Mouse (Mus musculus) CH12.LX (cell line): ENCODE measurements around the gene Exosc8. TPM values are rescaled to one million over a fixed set of nuclear protein-coding genes. Genes with fewer than 3 reads are reported as not detected.

Experiments used
- DNase-seq: peaks from one replicate; pipeline ENCODE4 v3.0.0-alpha.2; 2013; ENCODE audit errors: extremely low read depth
- H3K27ac ChIP-seq: 2 replicates; pipeline ENCODE4 v1.5.1; 2012; ENCODE audit warnings: low read depth, mild to moderate bottlenecking, control low read depth, moderate library complexity; ENCODE audit not compliant: insufficient read depth
- H3K27me3 ChIP-seq: replicated peaks from 2 replicates; pipeline ENCODE3; 2012; ENCODE audit warnings: inconsistent platforms
- H3K36me3 ChIP-seq, 2 experiments: replicated peaks in 1 of 2; 2 replicates each; pipeline versions ENCODE3 to v1.6.1; 2012; ENCODE audit warnings: inconsistent platforms in 1 of 2, low read length in 1 of 2, mild to moderate bottlenecking in 1 of 2, mixed read lengths in 1 of 2, moderate library complexity in 1 of 2; ENCODE audit not compliant: control insufficient read depth in 1 of 2, insufficient read depth in 1 of 2
- H3K4me1 ChIP-seq, 2 experiments: 2 replicates each; pipeline ENCODE4 v1.6.1; 2012; ENCODE audit warnings: inconsistent platforms in 1 of 2, moderate library complexity in 1 of 2; ENCODE audit not compliant: insufficient read depth in 2 of 2, control insufficient read depth in 1 of 2
- H3K4me2 ChIP-seq: 2 replicates; pipeline ENCODE4 v1.6.1; 2012; ENCODE audit warnings: low read depth, mild to moderate bottlenecking, control low read depth; ENCODE audit not compliant: poor library complexity, insufficient read depth, severe bottlenecking
- H3K4me3 ChIP-seq, 3 experiments: fragments of 150-350 bp in 1 of 3; sonication (generic) in 1 of 3; replicated peaks in 1 of 3; 2 replicates each; pipeline versions ENCODE3 to v1.5.1; 2011 to 2012; ENCODE audit warnings: low read depth in 2 of 3, low read length in 2 of 3, mild to moderate bottlenecking in 2 of 3, moderate library complexity in 2 of 3, control low read depth in 1 of 3, improper control_type of control experiment in 1 of 3, inconsistent platforms in 1 of 3, mixed read lengths in 1 of 3; ENCODE audit not compliant: poor library complexity in 1 of 3
- H3K79me2 ChIP-seq: replicated peaks from 2 replicates; pipeline ENCODE4 v1.6.1; 2012; ENCODE audit warnings: mild to moderate bottlenecking, moderate library complexity; ENCODE audit not compliant: control insufficient read depth, poor library complexity, insufficient read depth, severe bottlenecking; ENCODE audit errors: extremely low read depth
- H3K9ac ChIP-seq: 2 replicates; pipeline ENCODE4 v1.6.1; 2012; ENCODE audit warnings: low read depth, mild to moderate bottlenecking, control low read depth, moderate library complexity; ENCODE audit not compliant: insufficient read depth
- H3K9me3 ChIP-seq: replicated peaks from 2 replicates; pipeline ENCODE3; 2012; ENCODE audit warnings: low read length, inconsistent platforms, mixed read lengths
- BHLHE40 ChIP-seq: IDR thresholded peaks from 2 replicates; pipeline ENCODE4 v1.6.1; 2011; ENCODE audit warnings: mild to moderate bottlenecking, low read depth, low read length, improper control_type of control experiment
- CHD1 ChIP-seq: IDR thresholded peaks from 2 replicates; pipeline ENCODE4 v1.6.1; 2012; ENCODE audit warnings: low read depth, low read length, improper control_type of control experiment, inconsistent platforms
- CHD2 ChIP-seq: IDR thresholded peaks from 2 replicates; pipeline ENCODE4 v1.6.1; 2011; ENCODE audit warnings: low read length, improper control_type of control experiment
- CTCF ChIP-seq, 2 experiments: IDR thresholded peaks in 1 of 2; conservative IDR thresholded peaks in 1 of 2; 2 replicates each; pipeline ENCODE4 v1.5.1; 2011 to 2012; ENCODE audit warnings: low read depth in 2 of 2, low read length in 2 of 2, improper control_type of control experiment in 1 of 2, inconsistent platforms in 1 of 2, mild to moderate bottlenecking in 1 of 2, moderate library complexity in 1 of 2
- E2F4 ChIP-seq: IDR thresholded peaks from 2 replicates; pipeline ENCODE4 v1.6.1; 2011; ENCODE audit warnings: low read depth, low read length, improper control_type of control experiment; ENCODE audit not compliant: insufficient replicate concordance
- ELF1 ChIP-seq: IDR thresholded peaks from 2 replicates; pipeline ENCODE4 v1.6.1; 2014; ENCODE audit warnings: low read depth, mild to moderate bottlenecking, inconsistent platforms, low read length, improper control_type of control experiment
- EP300 ChIP-seq: IDR thresholded peaks from 2 replicates; pipeline ENCODE4 v1.6.1; 2011; ENCODE audit warnings: low read length, improper control_type of control experiment
- ETS1 ChIP-seq: conservative IDR thresholded peaks from 2 replicates; pipeline ENCODE4 v1.6.1; 2012; ENCODE audit warnings: low read depth, mild to moderate bottlenecking, inconsistent platforms, low read length, improper control_type of control experiment, moderate library complexity
- GABPA ChIP-seq: IDR thresholded peaks from 2 replicates; pipeline ENCODE4 v1.6.1; 2012; ENCODE audit warnings: low read depth, low read length, improper control_type of control experiment, inconsistent platforms; ENCODE audit not compliant: insufficient replicate concordance
- HCFC1 ChIP-seq: IDR thresholded peaks from 2 replicates; pipeline ENCODE4 v1.6.1; 2012; ENCODE audit warnings: low read depth, mild to moderate bottlenecking, inconsistent platforms, low read length, improper control_type of control experiment
- IRF4 ChIP-seq: IDR thresholded peaks from 2 replicates; pipeline ENCODE4 v1.6.1; 2014; ENCODE audit warnings: low read depth, mild to moderate bottlenecking, inconsistent platforms, low read length, improper control_type of control experiment
- JUN ChIP-seq: IDR thresholded peaks from 2 replicates; pipeline ENCODE4 v1.6.1; 2011; ENCODE audit warnings: low read depth, mild to moderate bottlenecking, low read length, improper control_type of control experiment, moderate library complexity; ENCODE audit not compliant: insufficient read depth
- JUND ChIP-seq: conservative IDR thresholded peaks from 2 replicates; pipeline ENCODE4 v1.6.1; 2011; ENCODE audit warnings: low read depth, low read length, improper control_type of control experiment
- KAT2A ChIP-seq: IDR thresholded peaks from 2 replicates; pipeline ENCODE4 v1.6.1; 2012; ENCODE audit warnings: low read length, improper control_type of control experiment, inconsistent platforms; ENCODE audit not compliant: insufficient replicate concordance
- MAFK ChIP-seq: IDR thresholded peaks from 2 replicates; pipeline ENCODE4 v1.6.1; 2011; ENCODE audit warnings: low read length, improper control_type of control experiment; ENCODE audit not compliant: insufficient replicate concordance
- MAZ ChIP-seq: IDR thresholded peaks from 2 replicates; pipeline ENCODE4 v1.6.1; 2012; ENCODE audit warnings: low read depth, mild to moderate bottlenecking, inconsistent platforms, low read length, improper control_type of control experiment, moderate library complexity
- MEF2A ChIP-seq: IDR thresholded peaks from 2 replicates; pipeline ENCODE4 v1.6.1; 2014; ENCODE audit warnings: low read depth, mild to moderate bottlenecking, inconsistent platforms, low read length, improper control_type of control experiment, borderline replicate concordance
- MXI1 ChIP-seq: IDR thresholded peaks from 2 replicates; pipeline ENCODE4 v1.6.1; 2011; ENCODE audit warnings: mild to moderate bottlenecking, low read depth, low read length, improper control_type of control experiment
- MYC ChIP-seq: IDR thresholded peaks from 2 replicates; pipeline ENCODE4 v1.6.1; 2011; ENCODE audit warnings: low read depth, mild to moderate bottlenecking, improper control_type of control experiment, low read length
- NELFE ChIP-seq: IDR thresholded peaks from 2 replicates; pipeline ENCODE4 v1.6.1; 2011; ENCODE audit warnings: low read depth, low read length, improper control_type of control experiment
- NRF1 ChIP-seq: IDR thresholded peaks from 2 replicates; pipeline ENCODE4 v1.6.1; 2014; ENCODE audit warnings: low read depth, mild to moderate bottlenecking, inconsistent platforms, low read length, improper control_type of control experiment, moderate library complexity
- PAX5 ChIP-seq: IDR thresholded peaks from 2 replicates; pipeline ENCODE4 v1.6.1; 2012; ENCODE audit warnings: low read length, inconsistent platforms, mixed read lengths
- POLR2A ChIP-seq: IDR thresholded peaks from 2 replicates; pipeline ENCODE4 v1.6.1; 2011; ENCODE audit warnings: low read depth, mild to moderate bottlenecking, improper control_type of control experiment, low read length
- POLR2AphosphoS2 ChIP-seq: IDR thresholded peaks from 2 replicates; pipeline ENCODE4 v1.6.1; 2011; ENCODE audit warnings: low read depth, low read length, improper control_type of control experiment
- RAD21 ChIP-seq: IDR thresholded peaks from 2 replicates; pipeline ENCODE4 v1.6.1; 2011; ENCODE audit warnings: low read depth, mild to moderate bottlenecking, low read length, improper control_type of control experiment, moderate library complexity
- RCOR1 ChIP-seq: conservative IDR thresholded peaks from 2 replicates; pipeline ENCODE4 v1.6.1; 2012; ENCODE audit warnings: low read depth, mild to moderate bottlenecking, inconsistent platforms, low read length, improper control_type of control experiment
- SIN3A ChIP-seq: IDR thresholded peaks from 2 replicates; pipeline ENCODE4 v1.6.1; 2012; ENCODE audit warnings: low read length, improper control_type of control experiment, inconsistent platforms
- SMC3 ChIP-seq: IDR thresholded peaks from 2 replicates; pipeline ENCODE4 v1.6.1; 2011; ENCODE audit warnings: low read depth, low read length, improper control_type of control experiment
- TBP ChIP-seq: conservative IDR thresholded peaks from 2 replicates; pipeline ENCODE4 v1.6.1; 2011; ENCODE audit warnings: low read depth, low read length, improper control_type of control experiment
- TCF12 ChIP-seq: IDR thresholded peaks from 2 replicates; pipeline ENCODE4 v1.6.1; 2014; ENCODE audit warnings: low read depth, mild to moderate bottlenecking, inconsistent platforms, low read length, improper control_type of control experiment
- UBTF ChIP-seq: IDR thresholded peaks from 2 replicates; pipeline ENCODE4 v1.6.1; 2012; ENCODE audit warnings: low read depth, mild to moderate bottlenecking, inconsistent platforms, low read length, improper control_type of control experiment, moderate library complexity
- USF1 ChIP-seq: IDR thresholded peaks from 2 replicates; pipeline ENCODE4 v1.6.1; 2014; ENCODE audit warnings: low read depth, mild to moderate bottlenecking, inconsistent platforms, low read length, improper control_type of control experiment
- USF2 ChIP-seq: conservative IDR thresholded peaks from 2 replicates; pipeline ENCODE4 v1.6.1; 2011; ENCODE audit warnings: low read depth, low read length, improper control_type of control experiment
- ZC3H11A ChIP-seq: IDR thresholded peaks from 2 replicates; pipeline ENCODE4 v1.6.1; 2012; ENCODE audit warnings: low read depth, mild to moderate bottlenecking, inconsistent platforms, low read length, improper control_type of control experiment
- ZKSCAN1 ChIP-seq: IDR thresholded peaks from 2 replicates; pipeline ENCODE4 v1.6.1; 2012; ENCODE audit warnings: low read depth, inconsistent platforms, low read length, improper control_type of control experiment, borderline replicate concordance
- ZMIZ1 ChIP-seq: IDR thresholded peaks from 2 replicates; pipeline ENCODE4 v1.6.1; 2012; ENCODE audit warnings: low read depth, mild to moderate bottlenecking, inconsistent platforms, low read length, improper control_type of control experiment
- ZNF384 ChIP-seq: IDR thresholded peaks from 2 replicates; pipeline ENCODE4 v1.6.1; 2012; ENCODE audit warnings: low read depth, low read length, improper control_type of control experiment, inconsistent platforms
- dilution Hi-C: fragments of 300-500 bp; cut with MboI; formaldehyde crosslinking; loops from 2 replicates; pipeline ENCODE4 v1.14.3; 2020; ENCODE audit warnings: low sequenced_read_pairs; ENCODE audit not compliant: extremely low pct_unique_long_range_greater_than_20kb, extremely low pct_ligation_motif_present
- in situ Hi-C: fragments of 300-500 bp; cut with MboI; formaldehyde crosslinking; loops from 3 replicates; pipeline ENCODE4 v1.14.3; 2019; ENCODE audit warnings: low sequenced_read_pairs, low pct_ligation_motif_present, low pct_unique_long_range_greater_than_20kb, mixed read lengths
- polyA plus RNA-seq: library from polyadenylated mRNA; unstranded; fragments of >175 nt; gene quantifications from 2 replicates; pipeline ENCODE4 v1.2.1, GENCODE M21; 2012; ENCODE audit warnings: low read depth; ENCODE audit not compliant: insufficient read length
- total RNA-seq, 2 experiments: library from RNA; depleted of rRNA; stranded (reverse); fragments of 300-350 nt in 1 of 2; fragments of >200 nt in 1 of 2; gene quantifications; 2 replicates each; pipeline ENCODE4 v1.2.3; 2012 to 2014

The Exosc8 gene
- 124 and 153 TPM in 2 replicates for total RNA-seq (2012; rRNA removed)
- total RNA-seq (2014; rRNA removed) = 102 and 107 TPM in 2 replicates
- 230 and 238 TPM in 2 replicates for polyA plus RNA-seq

DNA sequence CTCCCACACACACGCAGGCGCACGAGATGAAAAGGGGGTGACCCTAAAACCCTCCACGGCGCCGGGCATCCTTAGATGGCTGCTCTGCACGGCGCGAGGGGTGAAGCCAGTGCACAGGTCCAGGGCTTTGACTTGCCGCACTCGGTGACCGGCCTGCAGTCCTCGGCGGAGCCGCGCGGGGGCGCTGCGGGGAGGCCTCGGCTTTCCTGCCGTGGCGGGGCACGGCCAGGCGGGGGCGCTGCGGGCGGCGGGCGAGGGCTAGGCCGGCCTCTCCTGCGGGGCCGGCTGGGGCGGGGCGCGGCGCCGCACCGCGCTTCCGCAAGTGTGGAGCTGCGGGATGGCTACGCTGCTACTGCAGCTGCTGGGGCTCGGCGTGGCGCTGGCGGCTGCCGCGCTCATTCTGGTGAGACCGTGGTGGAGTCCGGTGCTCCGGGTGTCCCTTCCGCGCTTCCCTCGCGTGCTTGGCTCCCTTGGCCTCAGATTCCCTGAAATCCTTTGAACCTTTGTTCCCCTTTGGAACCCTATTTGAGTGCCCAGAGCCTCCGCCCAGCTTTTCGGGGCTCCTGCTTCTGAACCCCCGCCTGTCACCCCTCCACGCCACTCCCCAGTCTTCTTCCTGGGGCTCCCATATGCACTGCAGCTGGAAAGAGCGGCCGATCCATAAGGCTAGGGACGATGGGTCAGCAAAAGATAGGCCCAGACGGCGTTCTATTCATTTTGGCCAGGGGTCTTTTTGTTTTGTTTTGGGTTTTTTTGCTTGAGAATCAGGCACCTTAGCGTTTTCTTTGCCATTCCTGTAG is at the start of gene Exosc8, which contains the start of gene Alg5:
TSS of gene Exosc8 (minus strand) at position 147 of the 800 bp plus-strand sequence.
TSS of gene Alg5 (plus strand) at position 293 of the 800 bp plus-strand sequence.
- peak within 1 kb of the TSS; percentile 86 for H3K4me2 ChIP-seq
- H3K27ac ChIP-seq = peak within 1 kb of the TSS; percentile 93
- in situ Hi-C loops (no loop called here), dilution Hi-C loops (no loop called here)
- H3K9ac ChIP-seq = peak within 1 kb of the TSS; percentile 90
- peaks cover 32% of the 10 kb centered on the region for H3K79me2 ChIP-seq
- peak; percentile 57 for DNase-seq
- H3K4me1 ChIP-seq = peaks cover 6 to 49% of the 10 kb centered on the region in 2 experiments
- H3K9me3 ChIP-seq = no peaks in the 10 kb centered on the region
- H3K36me3 ChIP-seq = peaks cover 18 to 56% of the 10 kb centered on the region in 2 experiments
- H3K4me3 ChIP-seq = peak within 1 kb of the TSS; percentile 83 to 99 (median 91)
- H3K27me3 ChIP-seq = no peaks in the 10 kb centered on the region
- no peak for TF ChIP-seq MAFK
- peak; percentile 68; the same call in 1 of the 2 replicates for TF ChIP-seq NELFE
- peak; percentile 13; the same call in 1 of the 2 replicates for TF ChIP-seq UBTF
- 0 out of 2 replicates have a peak, but pooled peaks have one; percentile 31 for TF ChIP-seq RCOR1
- TF ChIP-seq MYC = 0 out of 2 replicates have a peak, but pooled peaks have one; percentile 26
- TF ChIP-seq ZMIZ1 = peak; percentile 76
- TF ChIP-seq E2F4 = no peak
- TF ChIP-seq EP300 = no peak
- TF ChIP-seq IRF4 = 0 out of 2 replicates have a peak, but pooled peaks have one; percentile 14
- TF ChIP-seq ZKSCAN1 = no peak
- no peak; the same call in 1 of the 2 replicates for TF ChIP-seq SIN3A
- 0 out of 2 replicates have a peak, but pooled peaks have one; percentile 10 for TF ChIP-seq KAT2A
- TF ChIP-seq POLR2A = peak; percentile 65
- no peak for TF ChIP-seq JUND
- peak; percentile 34; the same call in 1 of the 2 replicates for TF ChIP-seq ETS1
- TF ChIP-seq USF1 = no peak
- peak; percentile 35; the same call in 1 of the 2 replicates for TF ChIP-seq BHLHE40
- TF ChIP-seq USF2 = no peak
- peak; percentile 12 for TF ChIP-seq RAD21
- TF ChIP-seq NRF1 = no peak
- no peak for TF ChIP-seq JUN
- peak; percentile 52 for TF ChIP-seq SMC3
- peak; percentile 56; the same call in 1 of the 2 replicates for TF ChIP-seq CHD2
- TF ChIP-seq MAZ = no peak
- TF ChIP-seq PAX5 = no peak
- TF ChIP-seq ZNF384 = no peak
- TF ChIP-seq HCFC1 = peak; percentile 47; the same call in 1 of the 2 replicates
- no peak for TF ChIP-seq CHD1
- peak; percentile 32 to 99; a peak in 3 of 4 replicates for TF ChIP-seq CTCF (conservative IDR thresholded peaks at IDR 0.05 in 1 of 2, IDR thresholded peaks at IDR 0.05 in 1 of 2; ENCODE audit: low read depth in 2 of 2, low read length in 2 of 2)
- TF ChIP-seq GABPA = no peak
- TF ChIP-seq MXI1 = peak; percentile 60
- TF ChIP-seq MEF2A = 0 out of 2 replicates have a peak, but pooled peaks have one; percentile 38
- TF ChIP-seq POLR2AphosphoS2 = no peak
- TF ChIP-seq TCF12 = no peak; the same call in none of the 2 replicates
- TF ChIP-seq TBP = 0 out of 2 replicates have a peak, but pooled peaks have one; percentile 6
- TF ChIP-seq ZC3H11A = no peak
- peak; percentile 84 for TF ChIP-seq ELF1
